Mouse (Mus musculus) frontal cortex, postnatal 10 days (tissue): ENCODE measurements around the gene Fam69b.
"Not testable (repeated sequence)": the region's sequence is repeated elsewhere in the genome, so short reads cannot be mapped to it uniquely, and the experiment has no call there.

ENCODE experiments used
- DNase-seq, 2 experiments: peaks; one replicate each; pipeline ENCODE4 v3.0.0; 2022; ENCODE audit warnings: low spot score in 2 of 2, mixed read lengths in 1 of 2

Gene Fam69b

GRCm38 (mm10) chr2:26661143-26661752 is 33.0 kb downstream of the Fam69b start:
- DNase-seq, result no peak

DNA sequence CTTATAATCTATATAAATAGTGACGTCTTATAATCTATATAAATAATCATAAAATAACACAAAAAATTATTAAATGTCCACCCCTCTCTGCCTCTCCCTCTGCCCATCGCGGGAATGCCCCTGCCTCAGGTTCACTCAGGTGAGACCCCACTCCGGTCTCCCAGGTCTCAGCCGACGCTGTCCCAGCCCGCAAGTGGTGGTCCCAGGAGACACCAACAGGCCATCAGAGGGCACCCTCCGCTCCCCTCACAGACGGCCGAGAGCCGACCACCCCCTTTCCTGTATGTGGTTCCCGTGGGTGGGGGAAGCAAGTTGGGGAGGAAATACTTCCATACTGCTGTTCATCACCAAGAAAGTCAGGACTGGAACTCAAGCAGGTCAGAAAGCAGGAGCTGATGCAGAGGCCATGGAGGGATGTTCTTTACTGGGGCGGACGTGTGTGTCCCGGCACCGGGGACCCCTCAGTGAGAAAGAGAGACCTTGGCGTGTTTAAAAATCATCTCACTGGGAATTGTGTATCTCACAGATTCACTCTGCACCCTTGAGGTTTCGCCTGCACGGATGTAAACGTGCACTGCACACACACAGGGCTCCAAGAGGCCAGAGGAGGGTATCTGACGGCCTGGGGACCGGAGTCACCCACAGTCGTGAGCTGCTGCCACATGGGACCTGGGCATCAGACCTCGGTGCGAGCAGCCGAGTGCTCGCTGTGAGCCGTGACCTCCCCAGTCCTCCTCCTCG is 33.7 kb downstream of the Fam69b start:
- no peak for DNase-seq

GRCm38 (mm10) chr2:26662509-26662882 is 34.2 kb downstream of the Fam69b start:
- no peak for DNase-seq

GRCm38 (mm10) chr2:26663112-26663511 is 34.9 kb downstream of the Fam69b start:
- no peak for DNase-seq

- not testable (repeated sequence) for DNase-seq
Observed at GRCm38 (mm10) chr2:26663551-26663950, 35.3 kb downstream of the Fam69b start.

DNA sequence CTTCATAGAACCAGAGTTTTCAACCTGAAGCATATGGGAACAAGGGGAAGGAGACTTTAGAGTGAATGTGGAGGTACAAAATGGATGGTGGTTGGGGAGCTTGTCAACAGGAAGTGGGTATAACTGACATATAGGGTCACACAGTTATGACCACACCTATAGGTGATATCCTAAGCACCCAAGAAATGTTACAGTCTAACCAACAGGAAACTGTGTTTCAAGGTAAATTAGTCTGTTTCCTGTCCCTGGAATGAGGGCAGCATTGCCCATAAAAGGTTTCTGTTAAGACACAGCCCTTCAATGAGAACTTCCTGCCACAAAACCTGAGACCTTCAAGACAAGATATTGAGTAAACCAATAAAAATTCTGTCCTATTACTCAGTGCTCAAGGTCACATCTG is 40.5 kb downstream of the Fam69b start:
- DNase-seq, result no peak

DNA sequence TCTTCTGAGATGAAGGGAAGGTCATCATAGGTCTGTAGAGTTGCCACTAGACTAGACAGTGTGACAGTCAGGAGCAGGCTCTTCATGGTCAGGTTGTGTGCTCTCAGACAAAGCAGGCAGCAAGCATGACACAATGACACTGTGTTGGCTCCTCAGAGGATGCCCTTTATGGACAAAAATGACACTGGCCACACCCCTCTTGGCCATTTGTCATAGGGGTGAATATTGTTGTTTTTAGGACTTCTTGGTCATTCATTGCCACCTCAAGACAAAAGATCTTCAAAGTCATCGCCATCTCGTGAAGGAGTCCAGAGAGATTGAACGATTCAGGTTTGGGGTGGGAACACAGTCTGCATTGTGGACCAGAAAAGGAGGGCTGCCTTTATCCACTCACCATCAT is 42.9 kb downstream of the Fam69b start, which contains the start of gene Lcn4:
Gene Lcn4 (minus strand): TSS at position 101 of the 400 bp plus-strand sequence.
- no peak for DNase-seq
